Comparison of ENCODE assay signal across 7 mouse cellular contexts in genomic region chr2:71629301-71630142, GRCm38 (mm10).
DNase-seq lines count a peak whose midpoint lies in the region; ATAC-seq and TF ChIP-seq lines count a peak whose summit lies in the region.

No protein-coding gene starts in this region.

- no peaks in the 10 kb centered on the region for H3K36me3 ChIP-seq in spleen, adult 2 months (ENCODE audit: control insufficient read depth, insufficient read depth, low read length)
- no peaks in the 10 kb centered on the region for H3K36me3 ChIP-seq in hindbrain, embryonic 11.5 days (ENCODE audit: control insufficient read depth, insufficient read depth, low read length)
- no peaks in the 10 kb centered on the region for H3K36me3 ChIP-seq in limb, embryonic 13.5 days
- no peaks in the 10 kb centered on the region for H3K36me3 ChIP-seq in neural tube, embryonic 12.5 days

- no peaks in the 10 kb centered on the region for H3K27me3 ChIP-seq in spleen, adult 2 months (ENCODE audit: control insufficient read depth, insufficient read depth, low read length)
- no peaks in the 10 kb centered on the region; the same call in 1 of the 2 replicates for H3K27me3 ChIP-seq in hindbrain, embryonic 11.5 days (ENCODE audit: control insufficient read depth, insufficient read depth, low read length)
- H3K27me3 ChIP-seq in limb, embryonic 13.5 days = peaks cover 23% of the 10 kb centered on the region
- 0 out of 2 replicates have a peak, but pooled peaks cover 10% of the 10 kb centered on the region for H3K27me3 ChIP-seq in neural tube, embryonic 12.5 days (replicated peaks)

- peak; percentile 72 for ATAC-seq in hindbrain, embryonic 11.5 days (ENCODE audit: low FRiP score)
- ATAC-seq in limb, embryonic 13.5 days (ENCODE audit: low FRiP score, low read depth) = 0 out of 2 replicates have a peak, but pooled peaks have one; percentile 57
- peak; percentile 48; the same call in 1 of the 2 replicates for ATAC-seq in neural tube, embryonic 12.5 days (ENCODE audit: low FRiP score, low read depth)

- peak overlapping the region; percentile 30; the same call in 1 of the 2 replicates for H3K4me3 ChIP-seq in spleen, adult 2 months (ENCODE audit: extremely low read depth, insufficient read depth, insufficient read length)
- H3K4me3 ChIP-seq in embryonic fibroblast, embryonic 13.5 days (ENCODE audit: insufficient read depth, low read length) = peak overlapping the region; percentile 17
- peak overlapping the region; percentile 34 for H3K4me3 ChIP-seq in hindbrain, embryonic 11.5 days (ENCODE audit: low read depth, low read length)
- peak overlapping the region; percentile 46 for H3K4me3 ChIP-seq in limb, embryonic 13.5 days
- peak overlapping the region; percentile 34 for H3K4me3 ChIP-seq in neural tube, embryonic 12.5 days

- DNase-seq in spleen, adult 2 months (ENCODE audit: low read depth in 1 of 2, low spot score in 2 of 2) = no peak
- no peak for DNase-seq in spleen, adult 18-20 months
- peak; percentile 69 for DNase-seq in hindbrain, embryonic 11.5 days (ENCODE audit: low spot score)
- no peak for DNase-seq in ovary, adult 18-20 months (ENCODE audit: low spot score)

- TF ChIP-seq POLR2A in spleen, adult 2 months (IDR thresholded peaks at IDR 0.05; ENCODE audit: low read depth, low read length) = no peak
- no peak for TF ChIP-seq POLR2A in embryonic fibroblast, embryonic 13.5 days (IDR thresholded peaks at IDR 0.05; ENCODE audit: low read depth, low read length)

- H3K9me3 ChIP-seq in hindbrain, embryonic 11.5 days (ENCODE audit: control insufficient read depth, low read length) = no peaks in the 10 kb centered on the region
- no peaks in the 10 kb centered on the region for H3K9me3 ChIP-seq in limb, embryonic 13.5 days
- no peaks in the 10 kb centered on the region for H3K9me3 ChIP-seq in neural tube, embryonic 12.5 days

- H3K4me1 ChIP-seq in spleen, adult 2 months (ENCODE audit: control insufficient read depth, insufficient read depth, insufficient read length) = peaks cover 2% of the 10 kb centered on the region
- peaks cover 19% of the 10 kb centered on the region for H3K4me1 ChIP-seq in embryonic fibroblast, embryonic 13.5 days (ENCODE audit: control insufficient read depth, insufficient read depth, low read length)
- peaks cover 6% of the 10 kb centered on the region for H3K4me1 ChIP-seq in hindbrain, embryonic 11.5 days (replicated peaks; ENCODE audit: control insufficient read depth, insufficient read depth, low read length)
- peaks cover 25% of the 10 kb centered on the region for H3K4me1 ChIP-seq in limb, embryonic 13.5 days
- H3K4me1 ChIP-seq in neural tube, embryonic 12.5 days = peaks cover 46% of the 10 kb centered on the region

- no peak overlapping the region for H3K27ac ChIP-seq in spleen, adult 2 months (ENCODE audit: insufficient read depth, low read length)
- H3K27ac ChIP-seq in embryonic fibroblast, embryonic 13.5 days (ENCODE audit: insufficient read depth, low read length) = no peak overlapping the region
- H3K27ac ChIP-seq in hindbrain, embryonic 11.5 days (ENCODE audit: low read depth, low read length) = peak overlapping the region; percentile 5
- H3K27ac ChIP-seq in limb, embryonic 13.5 days = no peak overlapping the region
- H3K27ac ChIP-seq in neural tube, embryonic 12.5 days = no peak overlapping the region

- H3K9ac ChIP-seq in hindbrain, embryonic 11.5 days (ENCODE audit: low read depth, low read length) = peak overlapping the region; percentile 16
- H3K9ac ChIP-seq in limb, embryonic 13.5 days = peak overlapping the region; percentile 58
- H3K9ac ChIP-seq in neural tube, embryonic 12.5 days = peak overlapping the region; percentile 48

- H3K4me2 ChIP-seq in hindbrain, embryonic 11.5 days (replicated peaks; ENCODE audit: low read depth, low read length) = peak overlapping the region; percentile 72
- H3K4me2 ChIP-seq in limb, embryonic 13.5 days (replicated peaks) = peak overlapping the region; percentile 86
- H3K4me2 ChIP-seq in neural tube, embryonic 12.5 days (replicated peaks) = peak overlapping the region; percentile 78

- 11% methylated on average over 43 of the region's 43 CpGs for WGBS in spleen, adult 2 months
- under 1% methylated on average over 43 of the region's 43 CpGs for WGBS in hindbrain, embryonic 11.5 days
- WGBS in limb, embryonic 13.5 days = under 1% methylated on average over 43 of the region's 43 CpGs
- under 1% methylated on average over 43 of the region's 43 CpGs for WGBS in neural tube, embryonic 12.5 days

- no peak for TF ChIP-seq CTCF in spleen, adult 2 months (IDR thresholded peaks at IDR 0.05; ENCODE audit: extremely low read depth, insufficient read depth, insufficient read length, insufficient replicate concordance)
- no peak for TF ChIP-seq CTCF in embryonic fibroblast, embryonic 13.5 days (IDR thresholded peaks at IDR 0.05; ENCODE audit: borderline replicate concordance, insufficient read depth, low read length)
